Mouse (Mus musculus): ENCODE results near the gene Pipox.

The Pipox gene

DNA sequence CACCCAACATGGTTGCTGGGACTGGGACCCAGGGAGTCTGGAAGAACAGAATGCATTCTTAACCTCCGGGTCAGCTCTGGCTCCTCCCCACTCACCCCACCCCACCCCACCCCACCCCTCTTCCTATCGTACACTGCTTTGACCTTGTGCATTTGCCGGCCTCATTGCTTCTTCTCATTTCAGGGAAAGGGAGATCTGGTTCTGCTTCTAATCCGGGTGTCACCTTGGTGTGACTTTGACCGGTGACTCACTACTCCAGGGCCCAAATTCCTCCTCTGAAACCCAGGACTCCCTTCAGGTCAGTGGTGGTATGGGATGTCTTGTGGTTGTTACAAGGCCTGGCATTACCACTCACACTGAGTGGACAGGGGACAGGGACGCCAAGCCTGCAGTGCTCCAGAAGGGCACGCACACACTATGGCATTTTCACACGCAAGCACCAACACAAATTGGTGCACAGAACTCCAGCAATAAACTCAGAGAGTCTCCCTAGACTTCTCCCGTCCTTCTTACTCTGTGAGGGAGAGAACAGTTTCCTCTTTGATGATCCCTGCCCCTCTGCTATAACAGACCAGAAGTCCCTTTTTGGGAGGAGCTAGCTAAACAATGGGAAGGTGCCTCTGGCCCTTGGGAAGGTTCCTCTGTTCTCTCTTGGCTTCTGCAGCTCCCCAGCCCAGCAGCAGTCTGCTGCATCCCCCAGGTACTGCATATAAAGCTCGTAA, 9.2 kb downstream of the Pipox start:
- no peak for DNase-seq (ENCODE audit: low read depth, low spot score)

DNA sequence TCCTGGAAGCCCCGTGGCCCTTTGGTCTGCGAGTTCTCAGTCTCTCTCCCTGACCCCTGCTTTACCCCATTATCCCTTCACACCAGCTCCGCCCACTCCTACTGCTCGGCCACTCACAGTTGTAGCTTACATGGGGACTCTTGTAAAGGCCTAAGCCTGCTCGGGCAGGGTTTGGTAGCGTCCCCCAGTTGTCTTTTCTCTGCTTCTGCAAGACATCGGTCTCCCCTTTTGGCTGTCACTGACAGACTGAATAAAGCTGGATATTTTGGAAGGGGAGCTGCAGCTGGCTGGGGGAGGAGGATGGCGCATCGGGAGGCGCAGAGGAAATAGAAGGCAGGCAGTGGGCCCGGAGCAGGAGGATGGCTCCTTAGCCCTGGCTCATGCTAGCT, 17.1 kb downstream of the Pipox start:
- DNase-seq (ENCODE audit: low read depth, low spot score): no peak

DNA sequence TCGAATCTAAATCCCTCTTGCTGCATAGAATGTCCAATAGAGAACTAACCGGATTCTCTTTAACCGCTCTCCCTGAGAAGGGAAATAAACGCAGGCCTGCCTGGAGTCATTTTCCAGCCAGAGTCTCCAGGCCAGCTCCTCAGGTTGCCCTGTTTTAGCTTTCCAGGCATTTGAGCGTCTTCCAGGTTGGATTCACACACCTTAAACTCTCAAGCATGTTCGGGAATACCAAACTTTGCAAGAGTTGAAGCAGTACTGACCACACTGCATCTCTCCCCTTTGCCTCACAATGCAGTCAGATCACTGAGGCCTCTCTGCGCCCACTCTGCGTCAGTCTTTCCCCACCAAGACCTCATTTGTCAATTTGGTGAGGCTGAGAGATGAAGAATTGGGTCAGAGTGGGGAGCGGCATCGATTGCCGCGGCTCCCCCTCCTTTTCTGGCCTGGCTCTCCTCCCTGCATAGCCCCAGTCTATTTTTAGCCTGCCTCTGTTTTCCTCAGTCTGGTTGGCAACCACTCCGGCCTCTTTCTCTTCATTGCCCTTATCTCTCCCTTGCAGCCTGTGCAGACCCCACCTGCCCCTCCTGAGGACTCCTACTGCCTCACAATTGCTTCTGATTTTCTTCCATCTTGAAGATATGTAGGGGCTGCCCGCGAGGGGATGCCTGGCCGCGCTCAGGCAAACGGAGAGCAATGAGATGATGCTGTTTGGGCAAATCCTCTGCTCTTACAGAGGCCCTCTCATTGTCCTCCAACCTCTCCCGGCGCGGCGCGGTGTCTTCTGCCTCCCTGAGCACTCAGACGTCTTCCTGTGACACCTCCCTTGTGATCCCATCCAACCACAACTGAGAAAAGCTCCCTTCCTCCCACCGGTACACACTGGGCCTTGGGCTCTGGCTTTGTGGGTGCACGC, 17.8 kb downstream of the Pipox start:
- DNase-seq (ENCODE audit: low read depth, low spot score): no peak

DNA sequence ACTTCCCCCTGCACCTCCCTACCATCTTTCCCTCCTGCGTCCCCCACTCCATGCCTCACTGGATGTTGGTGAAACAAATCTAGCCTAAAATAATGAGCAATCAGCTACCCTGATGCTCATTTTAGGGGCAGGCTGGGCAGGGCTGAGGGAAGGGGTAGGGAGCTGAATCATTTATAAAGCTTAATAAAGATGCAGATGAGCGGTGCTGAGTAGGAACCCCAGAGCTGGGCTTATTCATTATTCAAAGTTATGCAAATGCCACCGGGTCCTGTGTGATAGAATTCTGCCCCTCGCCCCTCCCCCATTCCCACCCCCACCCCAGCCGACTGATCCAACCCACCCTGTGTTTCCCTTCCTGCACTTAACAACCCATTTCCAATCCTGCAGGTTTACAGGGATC, 18.6 kb downstream of the Pipox start:
- no peak for DNase-seq (ENCODE audit: low read depth, low spot score)

DNA sequence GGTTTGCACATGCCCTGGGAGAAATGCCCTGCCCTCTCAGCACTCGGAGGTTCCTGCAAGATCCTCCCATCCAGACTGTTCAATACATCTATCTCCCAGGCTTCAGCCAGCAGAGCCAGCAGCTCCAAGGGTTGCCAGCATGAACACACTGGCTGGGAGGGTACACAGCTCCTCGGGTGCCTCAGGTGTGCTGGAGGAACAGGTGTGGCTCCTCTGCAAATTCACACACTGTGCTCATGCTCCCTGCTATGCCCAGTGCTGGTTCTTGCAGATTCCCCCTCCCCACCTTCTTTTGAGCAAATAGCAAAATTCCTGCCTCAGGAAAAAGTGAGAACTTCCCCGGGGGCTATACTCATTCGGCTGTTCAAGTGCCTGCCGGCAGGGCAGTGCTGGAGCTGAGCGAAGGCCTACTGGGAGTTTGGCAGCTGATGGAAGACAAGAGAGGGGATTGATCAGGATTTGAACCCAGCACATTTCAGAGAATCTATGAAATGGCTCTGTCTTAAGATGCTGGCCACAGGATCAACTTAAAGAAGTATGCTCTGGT, 19.1 kb downstream of the Pipox start:
- no peak for DNase-seq (ENCODE audit: low read depth, low spot score)

DNA sequence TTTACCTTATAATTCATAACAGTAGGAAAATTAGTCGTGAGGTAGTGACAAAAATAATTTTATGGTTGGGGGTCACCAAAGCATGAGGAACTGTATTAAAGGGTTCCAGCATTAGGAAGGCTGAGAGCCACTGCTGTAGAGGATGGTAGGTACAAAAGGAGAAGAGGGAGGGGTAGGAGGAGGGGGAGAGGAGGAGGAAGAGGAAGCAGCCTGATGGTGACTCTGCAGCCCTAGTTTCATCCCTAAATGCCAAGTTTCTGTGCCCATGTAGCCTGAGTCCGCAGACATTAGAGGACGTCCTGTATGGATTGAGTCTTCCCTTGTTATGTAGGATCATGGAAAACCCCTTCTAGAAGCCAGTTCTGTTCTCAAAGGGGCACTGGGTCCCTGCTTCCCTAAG, 20.8 kb downstream of the Pipox start:
- DNase-seq (ENCODE audit: low read depth, low spot score): no peak

DNA sequence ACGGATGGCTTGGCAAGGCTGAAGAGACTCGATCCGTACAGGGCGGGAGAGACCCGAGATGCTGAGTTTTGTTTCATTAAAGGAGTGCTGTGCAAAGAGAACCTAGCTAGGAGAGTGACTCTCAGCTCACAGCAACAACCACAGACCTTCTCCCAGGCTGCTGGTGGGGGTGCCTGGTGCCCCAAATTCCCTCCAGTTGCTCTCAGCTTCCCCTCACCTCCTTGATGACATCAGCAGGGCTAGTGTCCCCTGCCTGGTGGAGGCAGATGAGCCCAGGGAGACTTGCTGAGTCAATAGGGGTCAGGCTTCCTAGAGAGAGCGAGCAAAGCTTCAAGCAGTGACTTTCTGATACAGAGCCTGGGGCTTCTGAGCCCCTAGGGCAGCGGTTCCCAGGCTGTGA, 21.2 kb downstream of the Pipox start:
- no peak for DNase-seq (ENCODE audit: low read depth, low spot score)

DNA sequence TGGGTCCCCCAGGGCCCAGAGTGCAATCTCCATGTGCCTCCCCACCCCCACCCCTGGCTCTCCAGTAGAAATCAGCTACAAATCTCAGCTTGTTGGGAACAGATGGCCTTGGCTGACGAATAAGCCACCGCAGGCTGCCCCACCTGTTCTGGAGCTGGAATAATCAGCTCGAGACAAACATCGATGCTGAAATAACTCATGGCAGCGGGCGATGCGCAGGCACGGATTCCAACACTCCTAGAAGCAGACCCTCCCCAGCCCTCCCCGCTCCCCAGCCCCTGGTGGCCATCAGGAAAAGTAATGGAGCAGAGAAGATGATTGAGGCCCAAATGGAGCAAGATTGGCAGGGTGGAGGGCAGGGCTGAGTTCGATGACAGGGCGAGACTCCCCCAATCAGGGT, 21.7 kb downstream of the Pipox start:
- no peak for DNase-seq (ENCODE audit: low read depth, low spot score)

DNA sequence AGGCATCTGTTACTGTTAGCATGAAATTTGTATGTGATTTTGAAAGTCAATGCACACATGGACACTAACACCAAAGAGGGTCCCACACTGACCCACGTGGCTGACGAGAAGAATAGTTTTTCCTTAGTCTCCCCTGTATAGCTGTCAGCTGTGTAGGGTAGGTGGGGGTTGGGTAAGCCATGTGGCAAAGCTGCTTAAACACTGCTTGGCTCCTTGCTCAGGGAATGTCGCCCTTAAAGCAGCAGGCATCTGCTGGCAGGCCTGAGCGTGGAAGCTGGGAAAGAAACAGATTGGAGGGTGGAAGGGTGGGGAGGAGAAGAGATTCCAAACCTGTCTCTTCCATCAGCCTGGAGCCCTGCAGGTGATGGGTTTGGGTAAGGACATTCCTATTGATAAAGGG, 22.5 kb downstream of the Pipox start:
- DNase-seq (ENCODE audit: low read depth, low spot score): no peak

DNA sequence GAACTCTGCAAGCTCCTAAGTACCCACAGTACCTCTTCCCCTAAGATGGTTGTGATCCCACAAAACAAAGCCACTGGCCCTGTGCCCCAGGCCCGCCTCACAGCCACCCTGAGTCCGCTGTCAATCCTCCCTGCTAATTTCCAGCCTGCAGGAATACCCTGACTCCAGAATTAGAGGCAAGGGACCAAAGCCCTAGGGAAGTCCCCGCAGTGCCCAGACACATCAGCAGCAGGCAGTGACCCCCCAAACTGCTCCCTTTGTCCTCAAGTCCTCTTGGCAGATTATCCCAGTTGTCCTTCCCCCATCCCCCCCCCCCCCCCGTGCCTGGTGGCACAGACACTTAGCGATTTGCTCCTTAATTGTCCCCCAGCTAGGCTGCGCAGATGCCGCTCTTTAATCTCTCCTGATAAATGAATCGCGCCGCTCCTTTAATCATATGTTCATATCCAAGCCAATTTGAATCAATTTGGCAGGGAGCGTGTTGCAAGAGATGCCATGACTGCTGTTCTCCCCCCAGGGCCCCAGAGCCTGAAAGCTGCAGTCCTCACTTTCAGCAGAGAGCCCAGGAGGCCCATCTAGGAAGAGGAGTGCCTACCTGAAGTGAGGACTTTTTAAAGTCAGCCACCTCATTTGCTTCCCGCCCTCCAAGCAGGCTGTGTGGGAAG, 26.3 kb downstream of the Pipox start:
- DNase-seq (ENCODE audit: low read depth, low spot score): no peak

DNA sequence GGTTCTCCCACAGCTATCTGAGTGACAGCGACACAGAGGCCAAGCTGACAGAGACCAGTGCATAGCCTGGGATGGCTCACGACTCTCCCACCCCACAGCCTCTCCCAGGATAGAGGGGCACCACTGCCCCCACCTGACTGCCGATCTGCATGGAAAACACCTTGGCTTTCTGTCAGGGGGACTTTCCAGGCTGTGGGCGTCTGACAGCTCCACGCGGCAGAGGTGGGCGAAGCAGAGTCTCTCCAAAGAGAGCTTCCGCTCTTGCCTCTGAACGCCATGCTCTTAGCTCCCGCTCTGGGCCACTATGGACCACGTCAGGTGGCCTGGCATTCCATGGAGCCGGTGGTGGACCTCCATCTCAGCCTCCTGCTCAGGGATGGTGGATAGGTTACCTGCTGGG, 29.1 kb downstream of the Pipox start:
- DNase-seq (ENCODE audit: low read depth, low spot score): no peak

DNA sequence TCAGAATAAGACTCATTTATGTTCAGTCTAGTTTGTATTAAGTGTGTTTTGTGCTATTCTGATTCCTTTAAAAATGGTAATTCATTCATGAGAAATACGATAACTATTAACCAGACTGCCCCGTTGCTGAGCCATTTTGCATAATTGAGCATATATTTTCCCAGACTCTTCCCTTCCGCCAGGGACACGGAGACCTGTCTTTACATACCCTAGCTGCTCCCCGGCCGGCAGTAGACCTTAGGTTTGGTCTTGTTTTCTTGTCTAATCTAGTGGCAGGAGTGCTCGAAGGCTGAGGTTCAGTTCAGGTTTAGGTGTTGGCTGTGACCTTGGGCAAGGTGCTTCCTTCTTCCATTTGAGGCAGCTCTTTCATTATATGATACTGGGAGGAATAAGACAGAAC, 31.0 kb downstream of the Pipox start:
- DNase-seq (ENCODE audit: low read depth, low spot score): no peak

DNA sequence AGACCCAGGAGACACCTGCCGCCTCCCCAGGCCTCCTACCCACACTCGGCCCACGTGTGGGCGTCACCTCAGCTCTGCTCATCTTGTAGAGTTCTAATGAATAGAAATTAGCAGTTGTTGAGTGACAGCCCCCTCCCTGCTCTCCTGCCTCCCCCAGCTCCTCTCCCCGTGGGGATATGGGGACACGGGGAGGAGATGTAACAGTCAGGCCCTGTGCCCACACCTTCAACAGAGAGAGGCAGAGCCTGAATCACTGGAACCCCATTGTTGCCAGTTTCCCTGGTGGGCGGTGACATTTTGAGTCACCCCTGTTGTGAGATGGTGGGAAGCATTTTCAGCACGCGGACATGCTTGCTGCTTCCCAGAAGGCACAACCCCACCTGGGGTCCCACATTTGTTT, 32.9 kb downstream of the Pipox start:
- no peak for DNase-seq (ENCODE audit: low read depth, low spot score)

DNA sequence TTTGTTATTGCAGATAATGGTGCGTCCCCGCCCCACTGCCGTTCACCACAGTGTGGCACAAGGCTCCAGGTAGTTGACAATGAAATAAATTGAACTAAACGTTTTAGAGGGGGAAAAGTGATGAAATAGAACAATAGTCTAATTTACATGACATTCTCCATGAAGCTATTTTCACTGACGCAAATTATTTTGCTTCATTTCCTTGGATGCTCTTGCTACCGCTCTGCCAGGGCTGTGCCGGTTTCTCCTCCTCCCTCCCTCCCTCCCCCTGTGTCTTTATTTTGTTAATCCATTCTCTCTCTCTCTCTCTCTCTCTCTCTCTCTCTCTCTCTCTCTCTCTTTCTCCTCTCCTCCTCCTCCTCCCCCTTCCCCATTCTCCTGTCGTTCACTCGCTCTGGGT, 35.3 kb downstream of the Pipox start:
- DNase-seq (ENCODE audit: low read depth, low spot score): no peak

DNA sequence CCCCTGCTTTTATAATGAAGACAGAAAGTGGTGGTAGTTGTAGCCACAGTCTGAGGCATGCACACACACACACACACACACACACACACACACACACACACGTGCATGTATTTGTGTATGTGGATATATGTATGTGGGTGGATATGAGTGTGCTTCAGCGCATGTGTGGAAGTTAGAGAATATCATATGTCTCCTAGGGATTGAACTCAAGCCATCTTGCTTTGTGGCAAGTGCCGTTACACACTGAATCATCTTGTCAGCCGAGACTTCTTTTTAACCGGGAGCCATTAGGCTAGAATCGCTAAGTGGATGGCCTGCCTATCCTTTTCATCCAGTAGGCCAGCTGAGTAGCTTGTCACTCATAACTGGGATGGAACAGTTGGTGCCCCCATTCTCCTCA, 36.8 kb downstream of the Pipox start:
- no peak for DNase-seq (ENCODE audit: low read depth, low spot score)

DNA sequence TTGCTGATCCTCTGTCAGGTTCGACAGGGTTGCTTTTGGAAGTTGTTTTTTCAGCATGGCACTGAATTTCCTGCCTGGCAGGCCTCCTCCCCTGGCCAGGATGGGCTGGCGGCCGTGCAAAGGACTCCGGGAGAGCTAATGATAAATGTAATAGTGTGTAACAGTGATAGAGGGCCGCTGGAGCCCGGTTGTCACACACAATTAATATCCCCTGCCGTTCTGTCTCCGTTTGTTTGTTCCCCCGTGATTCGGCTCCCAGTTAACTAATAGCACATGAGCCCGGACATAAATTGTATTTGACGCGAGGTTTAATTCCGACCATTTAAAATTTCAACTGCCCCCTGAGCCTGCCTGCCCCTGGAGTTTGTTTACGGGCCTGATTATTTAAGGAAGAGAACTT, 38.5 kb downstream of the Pipox start:
- DNase-seq (ENCODE audit: low read depth, low spot score): no peak

DNA sequence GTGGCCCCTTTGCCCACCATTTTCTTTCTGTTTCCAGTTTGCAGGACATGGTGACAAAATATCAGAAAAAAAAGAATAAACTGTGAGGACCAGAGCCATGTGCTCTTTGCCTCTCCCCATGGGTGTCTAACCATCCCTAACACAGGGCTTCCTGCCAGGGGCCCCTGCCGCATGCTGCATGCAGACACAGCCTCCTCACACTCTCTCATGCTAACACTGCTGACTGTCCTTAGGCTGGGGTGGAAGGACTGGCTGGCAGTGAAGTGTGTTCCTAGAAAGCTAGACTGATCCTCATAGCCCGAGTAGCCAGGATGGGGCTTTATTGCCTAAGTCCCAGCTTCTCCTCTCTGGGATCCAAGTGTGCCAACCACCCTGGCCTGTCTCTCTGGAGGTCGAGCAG, 39.3 kb downstream of the Pipox start:
- no peak for DNase-seq (ENCODE audit: low read depth, low spot score)

DNA sequence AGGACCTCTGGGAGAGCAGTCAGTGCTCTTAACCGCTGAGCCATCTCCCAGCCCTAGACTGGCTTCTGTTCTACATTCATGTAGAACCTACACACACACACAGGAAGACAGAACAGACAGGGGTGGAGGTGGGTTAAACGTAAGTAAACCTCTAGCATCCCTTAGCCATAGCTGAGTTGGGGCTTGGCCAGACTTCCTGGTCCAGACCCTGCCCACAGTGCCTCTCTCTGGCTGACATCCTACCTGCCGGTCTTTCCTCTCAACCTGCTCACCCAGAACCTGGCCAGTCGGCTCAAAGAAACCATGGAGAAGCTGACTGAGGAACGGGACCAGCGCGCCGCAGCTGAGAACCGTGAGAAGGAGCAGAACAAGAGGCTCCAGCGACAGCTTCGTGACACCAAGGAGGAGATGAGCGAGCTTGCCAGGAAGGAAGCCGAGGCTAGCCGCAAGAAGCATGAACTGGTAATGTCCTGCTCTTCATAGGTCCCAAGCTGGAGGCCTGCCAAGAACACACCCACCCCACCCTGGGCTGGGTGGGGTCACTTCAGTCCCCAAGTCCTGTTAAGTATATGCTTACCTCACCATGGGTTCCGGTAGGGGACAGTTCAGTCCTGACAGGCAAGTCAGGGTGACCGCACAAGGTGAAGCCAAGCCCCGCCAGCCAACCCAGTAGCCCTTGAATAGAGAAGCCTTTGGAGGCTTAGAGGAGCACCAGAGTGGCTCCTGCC, 40.8 kb downstream of the Pipox start:
- no peak for DNase-seq (ENCODE audit: low read depth, low spot score)

DNA sequence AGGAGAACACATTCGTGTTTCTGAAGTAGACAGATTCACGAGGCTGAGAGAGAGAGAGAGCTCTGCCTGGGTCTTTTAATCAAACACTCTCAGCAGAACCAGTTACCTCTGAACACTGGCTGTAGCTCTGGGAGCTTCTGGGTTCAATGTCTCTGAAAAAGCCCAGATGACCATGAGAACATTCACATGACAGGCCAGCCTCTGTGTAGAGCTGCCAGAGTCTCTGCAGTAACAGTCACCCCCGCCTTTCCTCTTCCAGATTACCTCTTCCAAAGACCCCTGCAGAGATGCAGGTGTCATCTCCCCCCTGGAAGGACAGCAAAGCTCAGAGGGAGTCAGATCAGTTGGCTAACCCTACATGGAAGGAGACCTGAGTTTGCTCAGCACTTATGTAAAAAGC, 41.7 kb downstream of the Pipox start:
- DNase-seq (ENCODE audit: low read depth, low spot score): no peak

DNA sequence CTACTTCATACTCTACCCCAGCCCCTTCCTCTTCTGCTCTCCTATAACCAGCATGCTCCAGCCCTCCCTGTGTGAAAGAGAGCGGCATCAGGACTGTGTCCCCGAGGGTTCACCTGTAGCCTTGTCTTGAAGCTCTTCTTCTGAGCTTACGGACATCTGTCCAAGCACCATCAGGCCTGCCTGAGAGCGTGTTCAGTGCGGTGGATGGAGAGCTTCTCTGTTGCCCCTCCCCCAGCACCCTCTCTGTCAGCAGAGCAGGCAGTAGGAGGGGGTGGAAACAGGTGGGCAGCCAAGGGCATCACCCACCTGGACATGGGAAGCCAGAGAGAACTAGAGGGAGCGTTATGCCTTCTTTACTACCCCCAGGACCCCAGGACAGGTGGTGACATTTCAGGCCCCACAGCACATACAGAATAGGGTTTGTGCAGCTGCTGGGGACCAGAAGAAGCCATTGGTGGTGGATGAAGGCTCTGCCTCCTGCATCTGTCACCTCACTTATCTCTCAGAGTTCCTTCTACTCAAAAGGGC, 42.3 kb downstream of the Pipox start:
- peak; percentile 90 for DNase-seq (ENCODE audit: low read depth, low spot score)
